In genomic region chr6:88190310-88191023, GRCm38 (mm10) we compare ENCODE assay signal across 8 mouse cellular contexts. TPM values are rescaled to one million over a fixed set of nuclear protein-coding genes. Genes with fewer than 3 reads are reported as not detected.
A peak's percentile ranks its signal among the peaks of the same experiment; 100 is the strongest.
DNase-seq lines count a peak whose midpoint lies in the region; ATAC-seq lines count a peak whose summit lies in the region.

No protein-coding gene starts in this region.

- peak overlapping the region; percentile 44; the same call in 1 of the 2 replicates for H3K27ac ChIP-seq in embryonic facial prominence, embryonic 13.5 days
- H3K27ac ChIP-seq in intestine, embryonic 15.5 days: no peak overlapping the region

- peaks cover 92% of the 10 kb centered on the region for H3K27me3 ChIP-seq in embryonic facial prominence, embryonic 13.5 days
- H3K27me3 ChIP-seq in intestine, embryonic 15.5 days (replicated peaks): peaks cover 84% of the 10 kb centered on the region

- WGBS in embryonic facial prominence, embryonic 13.5 days: 3% methylated on average over 49 of the region's 49 CpGs
- WGBS in intestine, embryonic 15.5 days: 5% methylated on average over 49 of the region's 49 CpGs

- H3K9ac ChIP-seq in embryonic facial prominence, embryonic 13.5 days: 0 out of 2 replicates have a peak overlapping the region, but pooled peaks have one; percentile 55
- no peak overlapping the region for H3K9ac ChIP-seq in intestine, embryonic 15.5 days

- H3K36me3 ChIP-seq in embryonic facial prominence, embryonic 13.5 days: no peaks in the 10 kb centered on the region; the same call in 1 of the 2 replicates
- H3K36me3 ChIP-seq in intestine, embryonic 15.5 days: no peaks in the 10 kb centered on the region

- H3K4me1 ChIP-seq in embryonic facial prominence, embryonic 13.5 days: peaks cover 33% of the 10 kb centered on the region
- peaks cover 28% of the 10 kb centered on the region for H3K4me1 ChIP-seq in intestine, embryonic 15.5 days (replicated peaks)

- H3K9me3 ChIP-seq in embryonic facial prominence, embryonic 13.5 days: no peaks in the 10 kb centered on the region
- H3K9me3 ChIP-seq in intestine, embryonic 15.5 days: no peaks in the 10 kb centered on the region

- no peak for ATAC-seq in embryonic facial prominence, embryonic 13.5 days (ENCODE audit: insufficient number of reproducible peaks, insufficient read depth, low FRiP score, low TSS enrichment, low read depth)
- ATAC-seq in intestine, embryonic 15.5 days: peak; percentile 3; the same call in 1 of the 2 replicates

- peak overlapping the region; percentile 50 for H3K4me3 ChIP-seq in embryonic facial prominence, embryonic 13.5 days
- H3K4me3 ChIP-seq in intestine, embryonic 15.5 days (replicated peaks): peak overlapping the region; percentile 48; the same call in 1 of the 2 replicates

- peak overlapping the region; percentile 83 for H3K4me2 ChIP-seq in embryonic facial prominence, embryonic 13.5 days
- peak overlapping the region; percentile 84 for H3K4me2 ChIP-seq in intestine, embryonic 15.5 days (replicated peaks)

- peak; percentile 58 for DNase-seq in R1 (ENCODE audit: low read depth, low spot score)
- peak; percentile 29 for DNase-seq in mesoderm, embryonic 11.5 days (ENCODE audit: low read depth, low spot score)
- no peak for DNase-seq in natural killer cell, adult 2 months (ENCODE audit: low spot score in 2 of 2)
- no peak for DNase-seq in left cerebral cortex, postnatal 14 days (ENCODE audit: low spot score in 2 of 2)
- no peak for DNase-seq in thymus, postnatal 10 days (ENCODE audit: low spot score in 2 of 2)
- no peak for DNase-seq in cerebellum, adult 11-12 months

- intact Hi-C loops in left cerebral cortex, postnatal 14 days (cut with DNase I): no loop called here

RNA-seq across cellular contexts. Expression of gene Gata2, which starts 3.2 kb away (rescaled TPM):
- 54.9 and 81.7 TPM in 2 replicates for polyA plus RNA-seq in embryonic facial prominence, embryonic 13.5 days (2015; fragmentation: Nextera tagmentation; extraction: Ambion mirVana)
- polyA plus RNA-seq in intestine, embryonic 15.5 days (2015; fragmentation: Nextera tagmentation; extraction: Ambion mirVana): 6.4 and 8.7 TPM in 2 replicates
- 1 to 10 TPM; 4.9 to 6.2 TPM for total RNA-seq in left cerebral cortex, postnatal 14 days (2021)

RNA-seq across cellular contexts. Expression of gene Dnajb8, which starts 31.6 kb away (rescaled TPM):
- polyA plus RNA-seq in embryonic facial prominence, embryonic 13.5 days (2015; fragmentation: Nextera tagmentation; extraction: Ambion mirVana): not detected in 2 replicates
- polyA plus RNA-seq in intestine, embryonic 15.5 days (2015; fragmentation: Nextera tagmentation; extraction: Ambion mirVana): not detected in 2 replicates
- not detected for total RNA-seq in left cerebral cortex, postnatal 14 days (2021)

Comparison
In these comparisons a context has a peak if more than half of its experiments do, and no peak if none do; other contexts are left out.
1. DNase-seq: peak in R1 (single experiment) and mesoderm, embryonic 11.5 days (single experiment); none in natural killer cell, adult 2 months (0 of 2), left cerebral cortex, postnatal 14 days (0 of 2), thymus, postnatal 10 days (0 of 2) and cerebellum, adult 11-12 months (single experiment).